In the genomic region with DNA sequence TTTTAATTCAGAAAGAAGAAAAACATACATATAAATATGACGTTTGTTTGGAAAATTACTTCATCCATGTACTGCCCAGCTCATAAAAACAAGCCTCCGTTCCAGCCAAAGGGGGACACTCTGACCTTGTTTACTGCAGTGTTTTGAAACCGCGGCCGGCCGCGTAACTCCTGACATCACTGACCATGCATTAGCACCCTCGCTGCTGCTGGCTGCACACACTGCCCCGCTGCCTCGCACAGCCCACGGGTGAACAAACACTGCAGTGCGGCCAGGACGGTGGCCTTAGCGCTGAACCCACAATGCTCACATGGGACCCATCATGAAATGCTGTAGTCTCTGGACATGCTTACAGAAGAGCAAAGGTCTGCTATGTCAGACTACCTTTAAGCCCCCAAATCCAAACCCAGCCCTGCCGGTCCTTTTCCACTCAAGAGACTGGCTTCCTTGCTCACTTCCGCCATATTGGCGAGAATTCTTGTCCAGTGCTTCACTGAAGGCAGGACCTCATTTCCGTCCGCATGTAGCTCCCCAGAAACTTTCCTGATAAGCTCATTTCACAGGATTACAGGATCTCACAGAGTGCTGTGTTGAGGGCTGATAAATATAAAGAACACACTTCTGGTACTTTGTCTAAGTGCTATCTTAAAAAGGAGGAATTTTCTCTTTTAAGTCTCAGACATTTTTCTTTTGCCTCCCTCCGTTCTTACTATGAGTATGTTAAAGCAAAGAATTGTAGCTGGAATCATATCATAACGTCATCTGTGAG, we compare ENCODE assay signal across 11 mouse cellular contexts.
DNase-seq lines count a peak whose midpoint lies in the region; TF ChIP-seq lines count a peak whose summit lies in the region.
"Had no signal": no experiment of that assay in that cellular context is flagged by ENCODE, and none has a peak within 500 bp of the region (broad histone marks: within the 10 kb centered on the region; RNA-seq: fewer than 3 reads in every experiment).

No protein-coding gene starts in this region.

- WGBS in bone marrow, adult 2 months = 78% methylated on average over 21 of the region's 21 CpGs

- peak; percentile 77 for DNase-seq in gastrocnemius, adult 2 months
- no peak for DNase-seq in gastrocnemius, postnatal 4 days (ENCODE audit: low spot score in 2 of 2)
- peak; percentile 67 for DNase-seq in kidney, postnatal 14 days
- peak; percentile 79 for DNase-seq in lung, postnatal 36 days
- DNase-seq in right cerebral cortex, adult 2 months (ENCODE audit: low spot score in 2 of 2) = no peak
- DNase-seq in spleen, postnatal 10 days (ENCODE audit: low spot score in 2 of 2) = no peak
- no peak for DNase-seq in cerebellum, adult 18-20 months
- DNase-seq: lung, embryonic 14.5 days; right cerebral cortex, postnatal 4 days had no signal

- H3K4me1 ChIP-seq in bone marrow, adult 2 months (ENCODE audit: control insufficient read depth, insufficient read depth, low read length) = peaks cover 11% of the 10 kb centered on the region

- peak overlapping the region; percentile 90 for H3K27ac ChIP-seq in gastrocnemius, adult 2 months
- no peak overlapping the region for H3K27ac ChIP-seq in bone marrow, adult 2 months (ENCODE audit: control insufficient read depth, insufficient read depth, low read depth, low read length, poor library complexity)
- H3K27ac ChIP-seq: hindbrain, postnatal 0 days had no signal

- no peak for TF ChIP-seq POLR2A in bone marrow, adult 2 months (IDR thresholded peaks at IDR 0.05; ENCODE audit: borderline replicate concordance, control insufficient read depth, low read depth, low read length)

- TF ChIP-seq CTCF in gastrocnemius, adult 2 months (IDR thresholded peaks at IDR 0.05) = no peak
- TF ChIP-seq CTCF in bone marrow, adult 2 months (IDR thresholded peaks at IDR 0.05; ENCODE audit: control insufficient read depth, insufficient read depth, low read length) = no peak

- intact Hi-C loops in gastrocnemius, adult 2 months (cut with DNase I) = loop anchor here (2.0 kb wide), 1 partner anchor 17 kb away; no protein-coding TSS in a partner anchor

- H3K4me3 ChIP-seq in gastrocnemius, adult 2 months = peak overlapping the region; percentile 62
- H3K4me3 ChIP-seq in bone marrow, adult 2 months (replicated peaks; ENCODE audit: control insufficient read depth, low read depth, low read length) = peak overlapping the region; percentile 70

Comparison
In these comparisons a context has a peak if more than half of its experiments do, and no peak if none do; other contexts are left out.
1. DNase-seq: peak in gastrocnemius, adult 2 months (single experiment), kidney, postnatal 14 days (single experiment) and lung, postnatal 36 days (single experiment); none in gastrocnemius, postnatal 4 days (0 of 2), right cerebral cortex, adult 2 months (0 of 2), spleen, postnatal 10 days (0 of 2) and cerebellum, adult 18-20 months (0 of 2).